Mouse (Mus musculus) midbrain, embryonic 14.5 days (tissue): ENCODE measurements around the gene Pcolce. TPM values are rescaled to one million over a fixed set of nuclear protein-coding genes. Genes with fewer than 3 reads are reported as not detected.

Experiments
- polyA plus RNA-seq: library from polyadenylated mRNA; unstranded; fragments of >200 nt; fragmentation: Nextera tagmentation; extraction: Ambion mirVana; gene quantifications from 2 replicates; pipeline ENCODE4 v1.2.1, GENCODE M21; 2014

Pcolce gene
- polyA plus RNA-seq, 1 experiment from 2014 or later, result 11.7 TPM

Other genes starting within 250 kb of the Pcolce start
- 0.11 and 0.12 TPM in 2 replicates for gene Zan, start 136.7 kb downstream of the Pcolce start, polyA plus RNA-seq
- 83.7 and 103 TPM in 2 replicates for gene Pop7, start 111.3 kb downstream of the Pcolce start, polyA plus RNA-seq
- gene Gigyf1, start 95.2 kb downstream of the Pcolce start, polyA plus RNA-seq, result 17.0 and 23.5 TPM in 2 replicates
- gene Epo, start 80.5 kb downstream of the Pcolce start, polyA plus RNA-seq, result not detected in 2 replicates
- 633 and 757 TPM in 2 replicates for gene Gnb2, start 80.3 kb downstream of the Pcolce start, polyA plus RNA-seq
- gene Actl6b, start 60.3 kb downstream of the Pcolce start, polyA plus RNA-seq, result 234 and 291 TPM in 2 replicates
- 4.0 and 5.6 TPM in 2 replicates for gene Tfr2, start 43.9 kb downstream of the Pcolce start, polyA plus RNA-seq
- gene Mospd3, start 12.7 kb downstream of the Pcolce start, polyA plus RNA-seq, result 67.2 and 83.9 TPM in 2 replicates
- gene Fbxo24, start 15.2 kb upstream of the Pcolce start, polyA plus RNA-seq, result 0.09 and 0.18 TPM in 2 replicates
- 18.1 and 21.9 TPM in 2 replicates for gene Lrch4, start 15.3 kb upstream of the Pcolce start, polyA plus RNA-seq
- gene Gm20605, start 15.4 kb upstream of the Pcolce start, polyA plus RNA-seq, result 4.4 and 6.0 TPM in 2 replicates
- 4.1 and 5.6 TPM in 2 replicates for gene Sap25, start 27.6 kb upstream of the Pcolce start, polyA plus RNA-seq
- not detected in 2 replicates for gene Irs3, start 31.9 kb upstream of the Pcolce start, polyA plus RNA-seq
- 10.3 and 12.8 TPM in 2 replicates for gene Agfg2, start 70.9 kb upstream of the Pcolce start, polyA plus RNA-seq
- gene Nyap1, start 127.8 kb upstream of the Pcolce start, polyA plus RNA-seq, result 16.2 and 28.8 TPM in 2 replicates
- 42.1 and 47.0 TPM in 2 replicates for gene Tsc22d4, start 131.9 kb upstream of the Pcolce start, polyA plus RNA-seq
- gene Ppp1r35, start 165.1 kb upstream of the Pcolce start, polyA plus RNA-seq, result 53.4 and 58.6 TPM in 2 replicates
- gene Mepce, start 173.9 kb upstream of the Pcolce start, polyA plus RNA-seq, result 11.3 and 14.4 TPM in 2 replicates
- gene Zcwpw1, start 174.0 kb upstream of the Pcolce start, polyA plus RNA-seq, result 5.6 and 8.2 TPM in 2 replicates
- 0.26 and 0.51 TPM in 2 replicates for gene Pilra, start 222.5 kb upstream of the Pcolce start, polyA plus RNA-seq
- gene Pilrb1, start 244.3 kb upstream of the Pcolce start, polyA plus RNA-seq, result not detected in 2 replicates